Mouse (Mus musculus): ENCODE data around the gene Rapgef1.

Rapgef1 gene

DNA sequence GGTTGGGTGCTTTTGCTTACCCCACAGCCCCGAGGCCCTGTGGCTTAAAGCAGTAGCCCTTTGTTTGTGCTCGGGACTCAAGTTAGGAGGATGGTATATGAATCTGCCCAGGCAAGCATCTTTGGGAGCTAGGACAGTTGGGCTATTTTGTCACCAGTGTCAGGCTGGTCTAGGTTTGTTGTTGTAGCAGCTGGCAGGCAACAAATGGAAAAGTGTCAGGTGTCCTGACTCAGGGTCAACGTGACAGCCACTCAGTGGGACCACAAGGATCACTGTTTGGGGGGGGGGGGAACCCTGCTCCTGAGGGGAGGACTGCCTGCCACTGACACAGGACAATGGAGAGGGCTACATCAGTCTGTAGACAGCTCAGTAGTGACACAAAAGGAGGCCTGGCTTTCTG is 91.5 kb downstream of the Rapgef1 start:
- no peak for DNase-seq

DNA sequence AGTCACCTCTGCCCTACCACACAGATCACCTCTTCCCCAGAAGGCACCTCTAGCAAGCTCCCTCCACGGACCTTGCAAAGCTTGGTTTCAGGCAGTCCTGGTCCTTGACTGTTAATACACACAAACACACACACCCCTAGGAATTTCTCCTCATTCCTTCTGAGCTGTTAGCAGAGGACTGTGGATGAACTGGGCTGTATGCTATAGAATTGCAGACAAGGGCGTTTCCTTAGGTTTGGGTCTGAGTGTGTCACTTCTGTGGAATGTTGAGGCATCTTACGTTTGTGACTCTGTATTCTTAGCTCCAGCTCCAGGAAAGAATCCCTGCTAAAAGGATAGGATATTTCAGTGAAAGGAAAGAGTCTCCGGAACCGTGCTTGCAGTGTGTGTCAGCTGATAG is 92.4 kb downstream of the Rapgef1 start:
- DNase-seq, result no peak

DNA sequence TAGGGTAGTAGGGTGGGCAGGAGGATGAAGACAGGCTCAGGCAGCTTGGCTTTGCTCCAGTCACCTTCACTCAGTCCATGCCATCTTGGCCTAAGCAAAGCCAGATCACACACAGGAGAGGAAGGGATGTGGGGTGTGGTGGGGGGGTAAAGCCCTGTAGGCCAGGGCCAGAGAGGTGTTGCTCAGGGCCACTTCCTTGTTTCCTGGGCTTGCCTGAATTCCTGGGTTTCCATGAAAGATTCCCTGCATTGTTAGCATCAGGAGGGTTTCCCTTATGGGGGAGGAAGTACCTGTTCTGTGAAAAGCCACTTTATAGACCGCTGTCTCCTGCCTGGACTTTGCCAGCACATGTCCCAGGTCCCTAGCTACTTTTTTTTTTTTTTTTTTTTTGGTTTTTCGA is 94.0 kb downstream of the Rapgef1 start:
- no peak for DNase-seq

DNA sequence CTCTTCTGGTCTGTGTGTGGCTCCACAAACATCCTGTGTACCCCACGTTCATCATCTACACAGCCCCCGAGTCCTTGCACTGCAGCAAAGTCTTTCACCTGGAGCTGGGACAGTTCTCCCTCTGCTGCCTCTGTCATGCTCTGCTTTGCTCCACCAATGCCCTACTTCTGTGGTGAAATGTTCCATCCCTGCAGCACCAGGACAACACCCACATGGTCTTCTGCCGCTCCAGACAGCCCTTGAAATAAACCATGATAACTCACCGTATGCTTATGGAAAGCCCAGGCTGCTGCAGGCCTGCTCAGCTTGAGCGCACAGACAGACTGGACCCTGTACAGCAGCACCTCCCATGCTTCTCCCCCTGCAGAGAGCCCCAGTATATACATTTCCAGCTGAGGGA is 94.6 kb downstream of the Rapgef1 start:
- no peak for DNase-seq

DNA sequence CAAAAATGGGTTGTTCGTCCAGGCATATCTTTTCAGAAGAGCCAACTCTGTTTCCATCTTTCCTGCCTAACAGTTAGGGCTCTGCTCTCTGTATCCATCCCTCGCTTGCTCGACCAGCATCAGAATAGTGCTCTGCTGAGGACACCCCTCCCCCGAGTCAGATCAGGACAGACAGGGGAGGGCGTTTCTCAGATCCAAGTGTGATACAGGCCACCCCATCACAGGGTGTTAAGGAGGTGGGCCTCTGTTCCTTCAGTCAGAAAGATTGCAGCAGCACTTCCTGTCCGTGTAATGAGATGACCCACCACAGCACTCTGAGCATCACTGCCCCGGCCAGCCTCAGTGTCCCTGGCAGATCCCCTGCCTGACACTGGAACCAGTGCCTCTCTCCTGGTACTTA is 96.6 kb downstream of the Rapgef1 start:
- no peak for DNase-seq

DNA sequence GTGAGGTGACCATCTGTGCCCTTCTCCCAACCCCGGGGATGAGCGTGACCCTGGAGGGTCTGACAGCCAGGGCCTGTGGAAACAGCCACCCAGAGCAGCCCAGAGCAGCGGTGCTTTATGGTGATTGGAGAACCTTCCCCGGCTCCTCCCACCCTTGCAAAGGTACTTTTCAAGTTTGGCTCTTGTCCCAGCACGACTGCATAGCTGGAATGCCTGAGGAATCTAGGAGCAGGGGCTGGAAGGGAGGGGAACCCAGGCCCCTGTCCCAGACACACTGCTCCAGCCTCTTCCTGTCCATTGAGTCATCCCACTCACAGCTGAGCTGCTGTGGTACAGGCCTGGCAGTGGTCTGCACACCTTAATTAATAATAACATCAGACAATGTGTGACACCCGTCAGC is 97.2 kb downstream of the Rapgef1 start:
- DNase-seq, result no peak

DNA sequence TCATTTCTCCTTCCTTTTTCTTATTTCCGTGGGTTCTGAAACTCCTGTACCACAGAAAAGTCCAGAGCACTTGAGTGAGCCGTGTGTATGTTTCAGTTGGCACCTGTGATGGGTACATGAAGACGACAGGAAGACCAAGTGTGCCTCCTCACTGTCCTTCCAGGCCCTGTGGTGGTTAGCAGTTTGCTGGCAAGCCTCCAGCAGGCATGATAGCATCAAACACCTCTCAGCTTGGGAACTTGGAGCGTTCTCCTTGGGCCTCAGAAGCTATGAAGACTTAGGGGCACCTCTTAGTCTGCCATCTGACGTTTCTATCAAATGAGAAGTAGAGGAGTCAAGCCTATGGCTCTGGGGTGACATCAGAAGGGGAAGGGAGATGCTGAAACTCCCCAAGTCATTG is 99.1 kb downstream of the Rapgef1 start:
- peak; percentile 57 for DNase-seq

DNA sequence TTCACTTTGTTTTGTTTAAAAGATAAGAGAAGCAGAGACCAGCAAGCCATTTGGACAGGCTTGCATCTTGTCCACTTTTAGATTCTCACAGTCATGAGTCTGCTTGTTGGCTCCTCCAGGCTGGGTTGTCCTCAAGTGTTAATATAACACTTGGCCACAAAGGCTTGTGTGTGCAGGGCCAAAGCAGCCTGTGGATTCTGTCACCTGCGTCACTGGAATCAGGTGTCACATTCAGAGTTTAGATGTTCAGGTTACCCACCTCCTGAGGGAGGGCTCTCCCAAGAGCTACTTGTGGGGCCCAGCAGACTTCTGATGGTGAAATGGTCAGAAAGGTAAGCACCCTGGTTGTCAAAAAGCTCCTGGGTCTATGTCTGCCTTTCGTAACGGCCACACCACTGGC is 103.6 kb downstream of the Rapgef1 start:
- no peak for DNase-seq

DNA sequence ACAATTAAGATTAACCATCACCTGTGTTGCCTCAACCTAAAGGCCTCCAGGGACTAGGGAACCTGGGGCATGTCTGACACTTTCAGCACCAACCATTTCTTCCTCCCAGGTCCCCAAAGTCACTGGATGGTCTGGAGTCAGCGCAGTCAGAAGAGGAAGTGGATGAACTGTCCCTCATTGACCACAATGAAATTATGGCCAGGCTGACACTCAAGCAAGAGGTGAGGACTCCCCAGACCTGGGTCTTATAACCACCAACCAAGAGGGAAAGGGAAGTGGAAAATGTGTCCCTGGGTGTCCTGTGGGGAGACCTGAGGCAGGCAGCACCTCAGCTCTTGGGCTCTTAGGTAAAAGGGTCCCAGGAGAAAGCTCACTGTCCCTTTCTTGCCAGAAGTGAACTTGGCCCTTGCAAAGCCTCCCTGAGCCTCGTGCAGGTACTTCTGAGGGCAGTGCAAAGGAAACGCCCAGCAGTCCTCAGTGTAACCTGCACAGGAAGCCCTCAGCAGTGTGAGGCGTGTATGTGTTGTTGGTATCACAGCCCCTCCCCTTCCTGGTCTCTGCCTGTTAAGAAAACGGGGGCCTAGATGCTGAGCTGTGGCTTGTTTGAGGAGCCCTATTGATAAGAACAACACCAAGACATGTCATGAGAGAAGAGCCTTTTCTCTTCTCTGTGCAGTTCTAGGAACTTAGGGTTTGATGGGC is 105.3 kb downstream of the Rapgef1 start:
- DNase-seq, result peak; percentile 45

DNA sequence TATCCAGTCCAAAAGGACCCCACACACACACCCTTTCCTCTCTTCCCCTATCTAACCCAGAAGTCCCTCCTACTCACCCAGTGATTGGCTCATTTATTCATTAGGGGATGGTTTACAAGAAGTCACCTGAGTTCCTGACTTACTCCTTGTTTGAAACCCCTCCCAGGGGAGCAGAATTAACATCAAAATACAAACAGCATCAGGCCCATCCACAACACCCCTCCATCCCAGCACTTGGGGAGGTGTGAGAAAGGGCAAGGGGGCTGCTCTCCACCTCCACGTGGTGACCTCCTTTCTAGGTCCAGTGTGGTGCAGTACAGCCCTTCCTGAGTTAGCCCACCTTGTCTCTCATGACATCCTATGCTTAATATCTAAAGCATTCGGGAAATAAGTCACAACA is 110.0 kb downstream of the Rapgef1 start:
- DNase-seq, result no peak

DNA sequence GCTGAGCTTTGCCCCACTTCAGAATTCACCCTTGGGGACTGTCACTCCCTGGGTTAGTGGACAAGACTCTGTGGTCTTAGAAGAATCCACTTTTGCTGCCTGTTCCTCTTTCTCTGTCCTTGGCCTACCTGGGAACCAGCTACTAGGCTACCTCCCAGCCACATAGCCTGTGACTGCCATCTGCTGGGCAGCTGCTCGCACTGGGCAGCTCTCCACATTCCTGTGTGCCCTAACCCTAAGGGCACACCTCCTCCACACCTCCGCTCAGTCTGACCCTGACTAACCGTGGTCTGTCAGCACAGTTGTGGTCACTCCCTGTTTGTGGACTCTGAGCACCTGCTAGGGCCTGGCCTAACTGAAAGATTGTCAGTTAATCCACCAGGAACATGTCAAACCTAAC is 112.0 kb downstream of the Rapgef1 start:
- peak; percentile 63 for DNase-seq

DNA sequence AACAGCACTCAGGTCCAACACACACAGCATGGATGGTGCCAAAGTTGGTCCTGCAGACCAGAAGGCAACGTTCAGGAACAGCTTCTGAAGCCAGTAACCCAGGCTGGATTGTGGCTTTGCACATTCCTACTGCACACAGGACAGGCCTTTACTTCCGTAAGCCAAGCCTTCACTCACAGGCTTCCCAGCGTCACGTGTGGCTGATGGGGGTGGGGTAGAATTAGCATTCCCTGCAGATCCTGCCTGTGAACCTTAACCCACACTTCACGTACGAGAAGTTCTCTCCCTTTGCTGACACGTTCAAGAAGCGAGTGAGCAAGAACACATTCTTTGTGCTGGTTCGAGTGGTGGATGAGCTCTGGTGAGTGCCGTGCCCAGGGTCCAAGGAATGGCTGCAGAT is 113.0 kb downstream of the Rapgef1 start:
- DNase-seq, result no peak

DNA sequence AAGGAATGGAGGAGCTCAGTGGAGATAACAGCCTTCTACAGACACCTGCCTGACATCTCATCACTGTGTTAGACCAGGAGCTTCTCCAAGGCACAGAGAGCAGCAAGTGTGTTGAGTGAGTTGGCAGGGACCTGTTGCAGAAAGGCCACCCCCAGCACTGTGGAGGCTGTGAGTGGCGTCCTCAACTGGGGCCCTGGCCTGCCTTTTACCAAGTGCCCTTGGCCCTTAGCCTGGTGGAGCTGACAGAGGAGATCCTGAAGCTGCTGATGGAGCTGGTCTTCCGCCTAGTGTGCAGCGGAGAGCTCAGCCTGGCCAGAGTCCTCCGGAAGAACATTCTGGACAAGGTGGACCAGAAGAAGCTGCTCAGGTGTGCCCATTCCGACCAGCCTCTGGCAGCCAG is 113.8 kb downstream of the Rapgef1 start:
- no peak for DNase-seq

DNA sequence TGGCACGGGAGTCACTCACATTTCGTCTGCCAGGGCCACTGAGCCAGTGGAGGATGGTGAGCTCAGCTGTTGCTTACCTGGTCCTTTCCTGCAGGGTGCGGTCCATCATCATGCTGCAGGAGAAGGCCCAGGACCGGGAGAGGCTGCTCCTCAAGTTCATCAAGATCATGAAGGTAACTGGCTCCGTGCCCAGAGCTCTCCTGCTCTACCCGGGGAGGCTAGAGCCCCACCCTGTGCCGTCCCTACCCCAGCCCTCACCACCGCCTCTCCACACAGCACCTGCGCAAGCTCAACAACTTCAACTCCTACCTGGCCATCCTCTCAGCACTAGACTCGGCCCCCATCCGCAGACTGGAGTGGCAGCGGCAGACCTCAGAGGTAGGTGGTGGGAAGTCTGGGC is 116.2 kb downstream of the Rapgef1 start:
- no peak for DNase-seq

DNA sequence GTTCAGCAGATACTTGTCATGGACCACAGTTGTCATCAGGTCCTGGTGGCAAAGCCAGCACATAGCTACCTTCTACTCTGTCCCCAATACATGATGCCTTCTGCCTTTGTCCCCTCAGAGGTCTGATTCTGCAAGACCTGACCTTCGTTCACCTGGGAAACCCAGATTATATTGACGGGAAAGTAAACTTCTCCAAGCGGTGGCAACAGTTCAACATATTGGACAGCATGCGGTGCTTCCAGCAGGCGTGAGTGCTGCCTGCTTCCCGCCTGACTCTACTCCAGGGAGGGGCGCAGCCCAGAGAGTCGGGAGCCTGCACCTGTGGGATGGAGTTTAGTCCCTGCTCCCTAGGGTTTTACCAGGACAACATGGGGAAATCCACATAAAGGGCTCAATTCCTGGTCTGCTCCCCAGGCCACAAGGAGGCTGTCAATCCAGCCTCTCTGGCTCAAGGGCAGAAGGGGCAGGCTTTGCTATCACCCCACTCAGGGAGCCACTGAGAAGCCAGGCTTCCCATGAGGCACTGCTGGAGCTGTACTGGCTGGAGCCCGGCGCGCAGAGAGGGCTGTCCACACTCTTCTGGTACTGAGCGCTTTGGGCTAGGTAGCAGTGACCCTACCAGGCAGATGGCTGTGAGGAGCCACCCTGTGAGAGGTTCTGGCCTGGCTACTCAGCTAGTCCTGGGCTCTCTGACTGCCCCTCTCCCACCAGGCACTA is 117.8 kb downstream of the Rapgef1 start:
- no peak for DNase-seq

DNA sequence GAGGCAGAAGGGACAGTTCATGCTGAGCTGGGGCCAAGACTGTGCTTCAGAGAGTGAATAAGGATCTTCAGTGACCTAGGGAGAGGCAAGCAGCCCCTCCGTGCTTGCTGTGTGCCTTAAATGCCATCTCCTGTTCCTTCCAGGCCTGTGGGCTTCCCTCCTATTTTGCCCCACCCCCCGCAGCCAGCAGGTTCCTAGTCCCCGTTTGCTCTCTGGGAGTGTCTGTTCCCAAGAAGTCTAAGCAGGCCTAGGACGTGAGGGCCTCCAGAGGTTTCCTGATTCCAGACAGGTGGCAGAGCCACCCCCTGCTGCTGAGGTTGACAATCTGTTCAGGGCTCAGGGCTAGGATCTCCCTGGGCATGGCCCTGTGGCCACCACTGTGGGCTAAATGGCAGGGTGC is 119.3 kb downstream of the Rapgef1 start:
- DNase-seq, result no peak

DNA sequence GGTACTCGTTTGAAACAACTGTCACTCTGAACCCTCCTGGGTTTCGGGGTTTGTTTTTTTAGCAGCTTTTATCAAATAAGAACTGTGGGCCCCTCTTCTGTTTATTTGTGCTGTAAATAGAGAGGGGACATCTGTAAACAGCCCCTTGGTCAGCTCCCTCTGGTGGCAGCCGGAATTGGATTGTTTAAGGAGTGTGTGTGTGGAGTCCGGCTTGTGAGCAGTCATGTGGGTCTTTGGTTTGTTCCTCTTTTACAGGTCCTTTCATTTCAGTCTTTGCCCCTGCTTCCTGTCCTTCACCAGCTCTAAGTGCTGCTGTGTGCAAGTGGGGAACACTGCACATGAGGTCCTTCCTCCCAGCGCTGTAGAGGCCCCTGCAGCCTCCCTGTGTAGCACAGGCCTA is 119.8 kb downstream of the Rapgef1 start:
- no peak for DNase-seq

DNA sequence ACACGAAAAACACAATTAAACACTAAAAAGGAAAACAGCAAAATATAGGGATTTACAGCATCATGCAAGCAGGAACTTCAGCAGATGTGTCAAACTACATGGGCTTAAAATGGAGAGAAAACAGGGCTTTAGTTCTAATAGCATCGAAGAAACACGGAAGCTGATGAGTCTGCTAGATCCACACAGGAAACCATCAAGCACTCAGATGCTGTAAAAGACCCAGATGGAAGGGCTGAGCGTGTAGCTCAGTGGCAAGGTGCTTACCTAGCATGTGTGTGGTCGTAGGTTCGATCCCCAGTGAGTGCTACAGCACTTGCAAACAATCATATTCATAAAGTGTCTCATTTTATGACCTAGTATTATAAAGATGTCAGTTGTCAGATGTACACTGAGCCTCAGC is 121.7 kb downstream of the Rapgef1 start:
- DNase-seq, result no peak

DNA sequence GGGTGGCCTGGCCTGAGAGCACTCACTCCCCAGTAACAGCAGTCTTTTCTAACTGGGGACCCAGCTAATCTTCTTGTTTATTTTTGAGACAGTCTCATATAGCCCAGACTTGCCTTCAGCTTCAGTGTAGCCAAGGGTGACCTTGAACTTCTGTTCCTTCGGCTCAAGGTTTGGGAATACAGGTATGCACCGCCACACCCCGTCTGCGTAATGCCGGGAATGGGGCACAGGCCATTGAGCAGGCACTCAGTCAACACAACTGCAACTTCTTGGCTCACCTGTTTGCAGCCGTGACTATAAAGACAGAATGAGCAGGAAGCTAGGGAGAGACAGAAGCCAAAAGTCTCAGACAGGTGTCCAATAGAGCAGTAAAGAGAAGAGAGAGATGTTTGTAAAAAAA is 124.7 kb downstream of the Rapgef1 start:
- no peak for DNase-seq

DNA sequence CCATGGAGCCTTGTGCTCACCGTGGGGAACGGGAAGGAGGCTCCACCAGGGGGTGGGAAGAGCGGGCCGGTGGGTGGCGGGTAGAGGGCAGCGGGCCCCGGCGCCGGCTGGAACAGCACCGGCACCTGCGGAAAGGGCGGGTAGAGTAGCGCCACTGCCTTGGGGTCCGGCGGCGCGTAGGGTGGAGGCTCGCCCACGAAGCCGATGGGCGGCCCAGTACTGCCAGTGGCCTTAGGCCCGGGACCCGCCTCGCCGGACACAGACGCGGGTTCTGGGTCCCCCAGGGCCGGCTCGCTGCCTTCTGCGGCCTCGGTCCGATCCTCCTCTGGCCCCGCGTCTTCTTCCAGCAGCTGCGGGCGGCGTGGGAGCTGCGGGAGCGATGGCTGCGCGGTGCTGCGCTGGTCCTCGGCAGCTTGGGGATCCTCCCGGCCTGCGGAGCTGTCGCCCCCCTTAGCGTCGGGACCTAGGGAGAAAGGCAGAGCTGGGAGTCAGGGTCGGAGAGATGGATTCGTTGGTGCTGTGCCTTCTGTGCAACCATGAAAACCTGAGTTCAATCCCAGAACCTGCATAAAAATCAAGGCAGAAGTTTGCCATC is 127.8 kb downstream of the Rapgef1 start:
- DNase-seq, result no peak

DNA sequence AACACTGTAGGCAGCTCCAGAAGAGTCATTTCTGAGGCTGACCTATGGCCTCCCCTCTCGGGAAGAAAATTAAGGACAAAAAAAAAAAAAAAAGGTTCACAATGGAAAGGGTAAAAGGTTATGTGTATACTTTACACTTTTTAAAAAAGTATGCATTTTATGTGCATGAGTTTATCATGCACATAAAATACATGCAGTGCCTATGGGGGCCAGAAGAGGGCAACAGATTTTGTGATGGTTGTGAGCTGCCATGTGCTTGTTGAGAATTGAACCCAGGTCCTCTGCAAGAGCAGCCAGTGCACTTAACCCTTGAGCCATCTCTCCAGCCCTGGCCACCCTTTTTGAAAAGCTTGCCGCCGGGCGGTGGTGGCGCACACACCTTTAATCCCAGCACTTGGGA is 128.3 kb downstream of the Rapgef1 start:
- DNase-seq, result peak; percentile 46

DNA sequence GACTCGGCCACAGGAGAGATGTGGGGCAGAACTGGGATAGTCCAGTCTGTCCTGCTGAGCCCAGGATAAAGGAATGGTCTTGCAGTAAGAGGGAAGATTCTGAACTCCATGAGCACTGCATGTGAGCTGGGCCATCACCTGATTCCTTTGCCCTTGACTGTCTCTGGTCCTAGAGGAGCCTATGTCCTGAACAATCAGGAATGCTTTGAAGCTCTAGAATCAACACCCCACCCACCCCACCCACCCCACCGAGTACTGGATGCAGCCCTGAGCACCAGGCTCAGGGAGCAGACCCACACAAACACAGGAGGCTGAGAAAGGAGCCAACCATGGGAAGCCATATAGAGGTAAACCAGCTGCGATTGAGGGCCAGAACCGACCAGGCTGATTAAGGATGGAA is 129.0 kb downstream of the Rapgef1 start:
- DNase-seq, result no peak

DNA sequence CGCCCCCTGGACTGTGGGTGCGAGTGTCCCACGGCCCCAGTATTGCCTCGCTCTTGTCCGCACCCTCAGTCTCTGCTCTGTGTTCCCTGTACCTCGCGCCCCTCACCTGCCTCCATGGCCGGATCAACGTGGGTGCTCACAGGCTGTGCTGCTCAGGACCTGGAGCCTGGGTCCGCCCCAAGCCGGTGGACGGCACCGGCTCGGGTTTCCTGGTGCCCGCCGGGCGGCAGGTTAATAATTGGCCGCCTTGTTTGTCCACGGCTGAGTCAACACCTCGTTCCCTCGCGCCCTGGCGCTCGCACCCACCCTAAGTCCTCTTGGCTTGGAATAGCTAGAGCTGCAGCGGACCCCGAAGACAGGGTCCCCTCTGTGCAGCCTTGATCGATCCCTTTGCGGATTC is 132.0 kb downstream of the Rapgef1 start, which contains the start of gene Gm13420:
Gene Gm13420 (minus strand): TSS at position 189 of the 400 bp plus-strand sequence.
- DNase-seq, result no peak

DNA sequence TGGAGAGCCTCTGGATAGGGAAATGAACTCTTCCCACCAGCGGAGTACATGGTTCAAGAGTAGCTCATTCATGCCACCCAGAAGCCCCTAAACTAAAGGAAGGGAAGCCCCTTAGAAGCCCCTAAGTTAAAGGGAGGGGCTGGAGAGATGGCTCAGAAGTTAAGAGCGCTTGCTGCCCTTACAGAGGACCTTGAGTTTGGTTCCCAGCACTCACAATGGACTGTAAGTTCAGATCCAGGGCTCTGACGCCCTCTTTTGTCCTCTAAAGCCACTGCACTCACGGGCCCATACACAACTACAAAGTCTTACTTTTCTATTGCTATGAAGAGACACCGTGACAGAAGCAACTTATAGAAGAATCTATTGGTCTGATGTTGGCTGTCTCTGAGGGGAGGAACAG is 132.9 kb downstream of the Rapgef1 start:
- DNase-seq, result no peak

Data from thymus, postnatal 25 days (tissue).